Mouse (Mus musculus) layer of hippocampus, adult 6 months (tissue): ENCODE results near the gene Fbxo27. TPM values are rescaled to one million over a fixed set of nuclear protein-coding genes. Genes with fewer than 3 reads are reported as not detected.

Experiments
- long read RNA-seq, 2 experiments: library from polyadenylated mRNA; unstranded; transcript quantifications; one replicate each; pipeline ENCODE4 v2.0.0; 2019 to 2020
- polyA plus RNA-seq: library from polyadenylated mRNA; unstranded; fragments of <200 nt; fragmentation: Nextera tagmentation; gene quantifications from 2 replicates; pipeline ENCODE4 v1.2.3, GENCODE M21; 2021

Fbxo27 gene
- polyA plus RNA-seq: 11.9 and 13.0 TPM in 2 replicates
- long read RNA-seq, experiment 1, transcript Fbxo27-203 (5 exons, 1,948 nt): major isoform, 7 of 14 reads
- long read RNA-seq, experiment 1, partial matches to known transcripts: 2 of 14 reads
- long read RNA-seq, experiment 1, other reads (novel, unspliced or antisense): 5 of 14 reads
- long read RNA-seq, experiment 2, transcript Fbxo27-203 (5 exons, 1,948 nt): major isoform, 64 of 95 reads
- long read RNA-seq, experiment 2, partial matches to known transcripts: 11 of 95 reads
- long read RNA-seq, experiment 2, other reads (novel, unspliced or antisense): 20 of 95 reads

DNA sequence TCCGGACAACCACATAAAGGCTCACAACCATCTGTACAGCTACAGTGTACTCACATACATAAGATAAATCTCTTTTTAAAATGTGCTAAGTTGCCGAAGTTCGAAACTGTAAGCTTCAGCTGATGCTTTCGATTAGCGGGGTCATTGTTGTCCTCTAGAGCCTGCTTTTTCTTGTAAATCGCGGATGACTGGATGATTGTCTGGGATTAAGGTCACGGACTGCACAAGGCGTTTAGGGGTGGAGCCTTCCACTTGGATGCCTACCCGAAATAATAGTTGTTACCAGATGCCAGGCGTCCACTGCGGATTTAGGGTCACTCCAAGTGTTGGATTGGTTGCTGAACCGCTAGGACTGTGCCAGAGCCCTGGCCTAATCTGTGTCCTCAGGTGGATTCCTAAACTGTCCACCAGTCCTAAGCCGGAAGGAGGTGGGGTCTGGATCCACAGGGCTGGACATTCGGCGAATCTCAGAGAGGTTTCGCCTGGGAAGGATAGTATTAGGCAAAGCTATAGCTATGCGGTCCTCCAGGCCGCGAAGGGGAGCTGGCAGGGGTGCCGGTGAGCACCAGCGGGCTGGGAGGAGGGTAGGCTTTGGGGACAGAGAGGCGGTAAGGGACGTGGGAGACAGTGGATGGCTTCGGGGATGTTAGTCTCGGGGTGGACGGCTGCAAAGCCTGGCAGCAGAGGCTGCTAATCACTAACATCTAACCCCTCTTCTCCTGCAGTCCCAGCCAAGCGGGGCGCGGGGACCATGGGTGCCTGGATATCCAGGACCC, at the start of gene Fbxo27:
Fbxo27 (plus strand) TSS at position 305 of the 776 bp plus-strand sequence.

DNA sequence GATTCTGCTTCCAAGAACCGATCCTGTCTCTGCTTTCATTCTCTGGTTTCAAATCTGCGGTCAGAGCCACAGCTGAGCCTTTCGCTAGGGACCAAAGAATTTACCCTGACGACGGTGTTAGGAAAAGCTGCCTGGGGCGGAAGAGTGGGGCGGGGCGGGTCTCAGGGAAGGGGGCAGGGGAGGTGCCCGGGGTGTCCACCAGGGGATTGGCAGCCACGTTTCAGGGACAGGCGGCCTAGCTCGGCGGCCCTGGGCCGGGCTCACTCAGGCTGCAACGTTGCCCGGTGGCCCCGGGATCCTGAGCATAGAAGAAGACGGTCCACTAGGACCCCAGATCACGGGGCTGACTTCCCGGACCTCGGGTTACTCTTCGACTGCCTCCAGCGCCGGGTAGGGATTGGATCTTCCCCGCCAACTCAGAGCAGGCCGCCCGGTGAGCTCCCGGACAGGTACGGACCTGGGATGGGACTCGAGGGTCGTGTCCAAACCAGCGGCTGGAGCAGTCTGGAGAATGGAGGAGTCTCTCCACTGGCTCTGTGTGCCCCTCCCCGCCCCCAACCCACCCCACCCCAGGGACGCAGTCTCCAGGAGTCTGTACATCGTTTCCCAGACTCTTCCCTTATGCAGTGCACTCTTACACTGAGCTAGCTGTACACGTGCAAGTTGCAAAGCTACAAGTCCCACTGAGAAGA, 24.1 kb downstream of the Fbxo27 start, which contains the start of gene Fbxo17:
Fbxo17 (plus strand) TSS at position 215 of the 692 bp plus-strand sequence.

DNA sequence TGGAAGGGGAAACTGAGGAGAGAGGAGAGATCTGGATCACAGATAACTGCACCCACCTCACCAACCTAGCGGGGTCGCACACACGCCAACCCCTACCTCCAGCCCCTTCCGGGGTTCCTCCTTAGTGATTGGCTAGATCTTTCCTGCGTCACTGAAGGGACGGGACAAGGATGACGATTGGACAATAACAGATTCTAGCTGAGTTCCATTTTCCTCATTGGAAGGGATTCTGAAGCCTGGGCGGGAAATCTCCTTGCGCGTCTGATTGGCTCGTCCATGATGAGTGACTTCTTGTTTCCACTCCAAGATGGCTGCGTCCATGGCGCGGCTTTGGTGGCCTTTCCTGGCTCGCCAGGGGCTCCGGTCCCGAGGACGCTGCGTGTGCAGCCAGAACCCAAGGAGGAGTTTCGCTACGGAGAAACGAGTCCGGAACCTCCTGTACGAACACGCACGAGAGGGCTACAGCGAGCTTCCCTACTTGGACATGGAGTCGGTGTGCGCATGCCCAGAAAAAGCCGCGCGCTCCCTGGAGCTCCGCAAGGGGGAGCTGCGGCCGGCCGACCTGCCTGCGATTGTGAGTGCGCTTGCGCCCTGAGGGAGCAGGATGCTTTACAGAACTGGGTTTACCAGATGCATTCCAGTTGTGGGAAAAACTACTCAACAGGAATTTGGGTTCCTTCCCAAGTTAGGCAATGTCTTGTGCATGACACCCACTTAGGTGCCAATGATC, 49.2 kb downstream of the Fbxo27 start, which contains the start of the genes Mrps12 and Sars2:
Mrps12 (minus strand) TSS at position 112 of the 730 bp plus-strand sequence.
Sars2 (plus strand) TSS at position 284 of the 730 bp plus-strand sequence.

Other genes with a start within 250 kb of the Fbxo27 start
- gene Lrfn1, start 240.9 kb upstream of the Fbxo27 start, polyA plus RNA-seq: 4.0 and 4.4 TPM in 2 replicates
- gene Ifnl2, start 182.4 kb upstream of the Fbxo27 start, polyA plus RNA-seq: not detected in 2 replicates
- not detected in 2 replicates for gene Ifnl3, start 170.0 kb upstream of the Fbxo27 start, polyA plus RNA-seq
- not detected in 2 replicates for gene Sycn, start 152.0 kb upstream of the Fbxo27 start, polyA plus RNA-seq
- not detected in 2 replicates for gene Nccrp1, start 145.6 kb upstream of the Fbxo27 start, polyA plus RNA-seq
- 9.2 and 10.0 TPM in 2 replicates for gene Samd4b, start 94.7 kb upstream of the Fbxo27 start, polyA plus RNA-seq
- 6.1 and 6.2 TPM in 2 replicates for gene Pak4, start 94.7 kb upstream of the Fbxo27 start, polyA plus RNA-seq
- 1.0 and 1.2 TPM in 2 replicates for gene Acp7, start 61.5 kb upstream of the Fbxo27 start, polyA plus RNA-seq
- 2.4 and 2.6 TPM in 2 replicates for gene Fbxo17, start 24.0 kb downstream of the Fbxo27 start, polyA plus RNA-seq
- 263 and 268 TPM in 2 replicates for gene Mrps12, start 49.0 kb downstream of the Fbxo27 start, polyA plus RNA-seq
- gene Sars2, start 49.1 kb downstream of the Fbxo27 start, polyA plus RNA-seq: 11.6 and 13.2 TPM in 2 replicates
- gene Ccer2, start 63.3 kb downstream of the Fbxo27 start, polyA plus RNA-seq: 0.69 and 1.0 TPM in 2 replicates
- 156 and 178 TPM in 2 replicates for gene Sirt2, start 73.9 kb downstream of the Fbxo27 start, polyA plus RNA-seq
- 53.0 and 54.7 TPM in 2 replicates for gene Nfkbib, start 74.7 kb downstream of the Fbxo27 start, polyA plus RNA-seq
- gene Rinl, start 96.1 kb downstream of the Fbxo27 start, polyA plus RNA-seq: 2.7 and 3.0 TPM in 2 replicates
- 59.9 and 81.2 TPM in 2 replicates for gene Hnrnpl, start 115.7 kb downstream of the Fbxo27 start, polyA plus RNA-seq
- gene Ech1, start 132.4 kb downstream of the Fbxo27 start, polyA plus RNA-seq: 166 and 175 TPM in 2 replicates
- gene Lgals4, start 141.0 kb downstream of the Fbxo27 start, polyA plus RNA-seq: 0.19 and 0.28 TPM in 2 replicates
- gene Lgals7, start 171.0 kb downstream of the Fbxo27 start, polyA plus RNA-seq: 0.39 TPM in 1 of 2 replicates, not detected in the other
- gene Capn12, start 188.6 kb downstream of the Fbxo27 start, polyA plus RNA-seq: 0.29 and 0.36 TPM in 2 replicates